ENCODE assay signal across 19 mouse cellular contexts in the genomic region with DNA sequence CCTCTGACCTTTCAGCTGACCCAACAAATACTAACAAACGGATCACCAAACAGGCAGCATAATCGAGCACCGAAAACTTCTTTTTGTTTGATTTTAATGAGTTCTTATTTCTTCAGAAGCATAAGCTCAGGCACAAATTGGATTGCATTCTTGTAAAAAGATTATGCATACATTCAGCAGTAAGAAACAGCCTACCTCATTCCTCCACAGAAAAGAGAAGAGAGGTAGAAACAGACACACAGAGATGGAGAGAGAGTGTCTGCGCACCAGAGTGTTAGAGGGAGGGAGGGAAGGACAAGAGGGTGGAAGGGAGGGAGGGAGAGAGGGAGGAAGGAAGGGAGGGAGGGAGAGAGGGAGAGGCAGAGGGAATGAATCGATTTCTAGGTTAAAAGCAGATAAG. TPM values are rescaled to one million over a fixed set of nuclear protein-coding genes. Genes with fewer than 3 reads are reported as not detected.
DNase-seq lines count a peak whose midpoint lies in the region; ATAC-seq and TF ChIP-seq lines count a peak whose summit lies in the region.
"Had no signal": no experiment of that assay in that cellular context is flagged by ENCODE, and none has a peak within 500 bp of the region (broad histone marks: within the 10 kb centered on the region; RNA-seq: fewer than 3 reads in every experiment).

No protein-coding gene starts in this region.

- H3K27me3 ChIP-seq in neural tube, embryonic 11.5 days (ENCODE audit: control insufficient read depth, insufficient read depth, low read length): no peaks in the 10 kb centered on the region
- H3K27me3 ChIP-seq in hindbrain, embryonic 12.5 days: no peaks in the 10 kb centered on the region
- H3K27me3 ChIP-seq in midbrain, embryonic 13.5 days: no peaks in the 10 kb centered on the region
- H3K27me3 ChIP-seq in heart, embryonic 12.5 days (replicated peaks): peaks cover 25% of the 10 kb centered on the region

- peak overlapping the region; percentile 30 for H3K4me2 ChIP-seq in neural tube, embryonic 11.5 days (ENCODE audit: low read depth)
- peak overlapping the region; percentile 48 for H3K4me2 ChIP-seq in hindbrain, embryonic 12.5 days (replicated peaks)
- H3K4me2 ChIP-seq in midbrain, embryonic 13.5 days (replicated peaks): peak overlapping the region; percentile 49
- no peak overlapping the region for H3K4me2 ChIP-seq in heart, embryonic 12.5 days
- H3K4me2 ChIP-seq: intestine, embryonic 15.5 days; lung, embryonic 14.5 days had no signal

- H3K4me3 ChIP-seq in neural tube, embryonic 11.5 days (ENCODE audit: low read depth, low read length): peak overlapping the region; percentile 29
- H3K4me3 ChIP-seq in hindbrain, embryonic 12.5 days: peak overlapping the region; percentile 28
- peak overlapping the region; percentile 64 for H3K4me3 ChIP-seq in midbrain, embryonic 13.5 days (replicated peaks)
- peak overlapping the region; percentile 13; the same call in 1 of the 2 replicates for H3K4me3 ChIP-seq in olfactory bulb, adult 2 months (ENCODE audit: insufficient read depth, low read depth, low read length)
- H3K4me3 ChIP-seq in heart, embryonic 12.5 days: no peak overlapping the region
- H3K4me3 ChIP-seq: embryonic facial prominence, embryonic 10.5 days; erythroblast, embryonic 14.5 days; intestine, embryonic 15.5 days had no signal

- ATAC-seq in neural tube, embryonic 11.5 days (ENCODE audit: insufficient read depth, low FRiP score, low TSS enrichment): no peak
- ATAC-seq in hindbrain, embryonic 12.5 days (ENCODE audit: low FRiP score): no peak
- ATAC-seq in midbrain, embryonic 13.5 days: no peak
- ATAC-seq in heart, embryonic 12.5 days (ENCODE audit: insufficient number of reproducible peaks, low FRiP score): no peak
- ATAC-seq: intestine, embryonic 15.5 days; Patski had no signal

- 27% methylated on average over 5 of the region's 5 CpGs for WGBS in neural tube, embryonic 11.5 days
- 18% methylated on average over 5 of the region's 5 CpGs for WGBS in hindbrain, embryonic 12.5 days
- WGBS in midbrain, embryonic 13.5 days: 18% methylated on average over 5 of the region's 5 CpGs
- 30% methylated on average over 5 of the region's 5 CpGs for WGBS in olfactory bulb, adult 2 months
- 21% methylated on average over 5 of the region's 5 CpGs for WGBS in heart, embryonic 12.5 days

- TF ChIP-seq CTCF in olfactory bulb, adult 2 months (IDR thresholded peaks at IDR 0.05; ENCODE audit: insufficient read depth, low read depth, low read length): no peak

- no peaks in the 10 kb centered on the region for H3K9me3 ChIP-seq in neural tube, embryonic 11.5 days (ENCODE audit: control insufficient read depth, low read length)
- H3K9me3 ChIP-seq in hindbrain, embryonic 12.5 days (replicated peaks): no peaks in the 10 kb centered on the region
- no peaks in the 10 kb centered on the region for H3K9me3 ChIP-seq in midbrain, embryonic 13.5 days
- H3K9me3 ChIP-seq in heart, embryonic 12.5 days (replicated peaks): no peaks in the 10 kb centered on the region
- H3K9me3 ChIP-seq: embryonic facial prominence, embryonic 10.5 days; intestine, embryonic 15.5 days had no signal

- no peaks in the 10 kb centered on the region for H3K4me1 ChIP-seq in neural tube, embryonic 11.5 days (ENCODE audit: control insufficient read depth, insufficient read depth, low read length)
- H3K4me1 ChIP-seq in hindbrain, embryonic 12.5 days: no peaks in the 10 kb centered on the region
- H3K4me1 ChIP-seq in midbrain, embryonic 13.5 days (replicated peaks): peaks cover 4% of the 10 kb centered on the region; the same call in 1 of the 2 replicates
- H3K4me1 ChIP-seq in olfactory bulb, adult 2 months (ENCODE audit: control insufficient read depth, insufficient read depth, low read length): no peaks in the 10 kb centered on the region; the same call in 1 of the 2 replicates
- H3K4me1 ChIP-seq in heart, embryonic 12.5 days (replicated peaks): no peaks in the 10 kb centered on the region
- H3K4me1 ChIP-seq: embryonic facial prominence, embryonic 10.5 days; intestine, embryonic 15.5 days had no signal

- no peak for TF ChIP-seq POLR2A in olfactory bulb, adult 2 months (IDR thresholded peaks at IDR 0.05; ENCODE audit: insufficient read depth, low read depth, low read length)

- H3K36me3 ChIP-seq in neural tube, embryonic 11.5 days (ENCODE audit: control insufficient read depth, insufficient read depth, low read length): no peaks in the 10 kb centered on the region
- H3K36me3 ChIP-seq in hindbrain, embryonic 12.5 days: no peaks in the 10 kb centered on the region
- H3K36me3 ChIP-seq in midbrain, embryonic 13.5 days: no peaks in the 10 kb centered on the region
- H3K36me3 ChIP-seq in heart, embryonic 12.5 days: no peaks in the 10 kb centered on the region
- H3K36me3 ChIP-seq: embryonic facial prominence, embryonic 10.5 days; intestine, embryonic 15.5 days had no signal

- H3K27ac ChIP-seq in neural tube, embryonic 11.5 days (ENCODE audit: low read depth, low read length): 0 out of 2 replicates have a peak overlapping the region, but pooled peaks have one; percentile 81
- peak overlapping the region; percentile 82 for H3K27ac ChIP-seq in hindbrain, embryonic 12.5 days
- peak overlapping the region; percentile 87 for H3K27ac ChIP-seq in midbrain, embryonic 13.5 days
- no peak overlapping the region; the same call in 1 of the 2 replicates for H3K27ac ChIP-seq in olfactory bulb, adult 2 months (ENCODE audit: insufficient read depth, low read depth, low read length)
- H3K27ac ChIP-seq in heart, embryonic 12.5 days (ENCODE audit: poor library complexity, severe bottlenecking): no peak overlapping the region
- H3K27ac ChIP-seq: embryonic facial prominence, embryonic 10.5 days; intestine, embryonic 15.5 days; kidney, postnatal 0 days had no signal

- no peak overlapping the region; the same call in 1 of the 2 replicates for H3K9ac ChIP-seq in neural tube, embryonic 11.5 days (ENCODE audit: low read length)
- peak overlapping the region; percentile 51 for H3K9ac ChIP-seq in hindbrain, embryonic 12.5 days
- peak overlapping the region; percentile 61 for H3K9ac ChIP-seq in midbrain, embryonic 13.5 days (replicated peaks)
- no peak overlapping the region for H3K9ac ChIP-seq in heart, embryonic 12.5 days
- H3K9ac ChIP-seq: intestine, embryonic 15.5 days; lung, embryonic 14.5 days had no signal

- DNase-seq in neural tube, embryonic 11.5 days (ENCODE audit: low spot score): no peak
- no peak for DNase-seq in neural tube, embryonic 10.5 days (ENCODE audit: extremely low spot score, low spot score)
- DNase-seq in kidney, postnatal 36 days: no peak
- DNase-seq in cerebellum, postnatal 25 days: no peak
- DNase-seq: B cell, adult 2 months; cerebellum, adult 2 months; heart, adult 18-20 months; lung, embryonic 14.5 days; right cerebral cortex, postnatal 4 days had no signal

RNA-seq across cellular contexts. Expression of a gene that starts 2.0 kb away (rescaled TPM):
- 7.9 and 9.6 TPM in 2 replicates for polyA plus RNA-seq in neural tube, embryonic 11.5 days (2014; fragmentation: Nextera tagmentation; extraction: Ambion mirVana)
- polyA plus RNA-seq in hindbrain, embryonic 12.5 days (2016; fragmentation: Nextera tagmentation; extraction: Ambion mirVana): 15.5 and 20.2 TPM in 2 replicates
- polyA plus RNA-seq in midbrain, embryonic 13.5 days (2015; fragmentation: Nextera tagmentation; extraction: Ambion mirVana): 45.8 and 47.2 TPM in 2 replicates
- polyA plus RNA-seq in olfactory bulb, adult 2 months (2012; ENCODE audit: insufficient read depth, insufficient read length, low replicate concordance, missing spikeins): not detected in 2 replicates
- polyA plus RNA-seq in heart, embryonic 12.5 days (2016; fragmentation: Nextera tagmentation; extraction: Ambion mirVana): 0.17 and 0.18 TPM in 2 replicates
- polyA plus RNA-seq: erythroblast, embryonic 14.5 days; liver, adult 2 months; lung, embryonic 14.5 days; Patski had no signal

Comparison
In these comparisons a context has a peak if more than half of its experiments do, and no peak if none do; other contexts are left out.
1. H3K27ac ChIP-seq: peak in neural tube, embryonic 11.5 days (single experiment), hindbrain, embryonic 12.5 days (single experiment) and midbrain, embryonic 13.5 days (single experiment); none in olfactory bulb, adult 2 months (single experiment) and heart, embryonic 12.5 days (single experiment).
2. H3K9ac ChIP-seq: peak in hindbrain, embryonic 12.5 days (single experiment) and midbrain, embryonic 13.5 days (single experiment); none in neural tube, embryonic 11.5 days (single experiment) and heart, embryonic 12.5 days (single experiment).